ENCODE assay signal across 19 mouse cellular contexts in genomic region chr1:181561768-181562444, GRCm38 (mm10). TPM values are rescaled to one million over a fixed set of nuclear protein-coding genes. Genes with fewer than 3 reads are reported as not detected.
DNase-seq lines count a peak whose midpoint lies in the region; ATAC-seq lines count a peak whose summit lies in the region.
"Had no signal": no experiment of that assay in that cellular context is flagged by ENCODE, and none has a peak within 500 bp of the region (broad histone marks: within the 10 kb centered on the region; RNA-seq: fewer than 3 reads in every experiment).

No protein-coding gene starts in this region.

- no peak overlapping the region for H3K4me3 ChIP-seq in hindbrain, embryonic 10.5 days
- H3K4me3 ChIP-seq in hindbrain, embryonic 16.5 days (ENCODE audit: low read length) = no peak overlapping the region
- H3K4me3 ChIP-seq in neural tube, embryonic 11.5 days (ENCODE audit: low read depth, low read length) = no peak overlapping the region
- H3K4me3 ChIP-seq in neural tube, embryonic 15.5 days (replicated peaks) = no peak overlapping the region
- H3K4me3 ChIP-seq: midbrain, embryonic 15.5 days had no signal

- H3K36me3 ChIP-seq in hindbrain, embryonic 10.5 days = no peaks in the 10 kb centered on the region
- no peaks in the 10 kb centered on the region for H3K36me3 ChIP-seq in hindbrain, embryonic 16.5 days (ENCODE audit: control insufficient read depth, insufficient read depth, low read length)
- H3K36me3 ChIP-seq in neural tube, embryonic 11.5 days (ENCODE audit: control insufficient read depth, insufficient read depth, low read length) = no peaks in the 10 kb centered on the region
- no peaks in the 10 kb centered on the region for H3K36me3 ChIP-seq in neural tube, embryonic 15.5 days
- H3K36me3 ChIP-seq: midbrain, embryonic 15.5 days had no signal

- H3K4me1 ChIP-seq in hindbrain, embryonic 10.5 days (replicated peaks) = peaks cover 10% of the 10 kb centered on the region
- peaks cover 3% of the 10 kb centered on the region for H3K4me1 ChIP-seq in hindbrain, embryonic 16.5 days (ENCODE audit: control insufficient read depth, insufficient read depth, low read depth, low read length)
- H3K4me1 ChIP-seq in neural tube, embryonic 11.5 days (ENCODE audit: control insufficient read depth, insufficient read depth, low read length) = peaks cover 3% of the 10 kb centered on the region; the same call in 1 of the 2 replicates
- H3K4me1 ChIP-seq in neural tube, embryonic 15.5 days = peaks cover 22% of the 10 kb centered on the region

- ATAC-seq in hindbrain, embryonic 16.5 days = no peak
- ATAC-seq in neural tube, embryonic 11.5 days (ENCODE audit: insufficient read depth, low FRiP score, low TSS enrichment) = peak; percentile 69; the same call in 1 of the 2 replicates
- no peak for ATAC-seq in neural tube, embryonic 15.5 days (ENCODE audit: low FRiP score)
- ATAC-seq: intestine, embryonic 16.5 days; midbrain, embryonic 15.5 days had no signal

- H3K9me3 ChIP-seq in hindbrain, embryonic 10.5 days = no peaks in the 10 kb centered on the region
- no peaks in the 10 kb centered on the region for H3K9me3 ChIP-seq in hindbrain, embryonic 16.5 days (ENCODE audit: control insufficient read depth, low read length)
- no peaks in the 10 kb centered on the region for H3K9me3 ChIP-seq in neural tube, embryonic 11.5 days (ENCODE audit: control insufficient read depth, low read length)
- H3K9me3 ChIP-seq in neural tube, embryonic 15.5 days (replicated peaks) = no peaks in the 10 kb centered on the region
- H3K9me3 ChIP-seq: midbrain, embryonic 15.5 days had no signal

- no peak overlapping the region for H3K9ac ChIP-seq in hindbrain, embryonic 16.5 days (ENCODE audit: low read depth, low read length)
- H3K9ac ChIP-seq in neural tube, embryonic 11.5 days (ENCODE audit: low read length) = no peak overlapping the region
- H3K9ac ChIP-seq in neural tube, embryonic 15.5 days (replicated peaks) = no peak overlapping the region
- H3K9ac ChIP-seq: hindbrain, embryonic 14.5 days; liver, embryonic 14.5 days; midbrain, embryonic 15.5 days had no signal

- H3K4me2 ChIP-seq in hindbrain, embryonic 16.5 days (ENCODE audit: low read length) = no peak overlapping the region
- H3K4me2 ChIP-seq in neural tube, embryonic 11.5 days (ENCODE audit: low read depth) = no peak overlapping the region
- no peak overlapping the region for H3K4me2 ChIP-seq in neural tube, embryonic 15.5 days
- H3K4me2 ChIP-seq: heart, embryonic 11.5 days; hindbrain, embryonic 14.5 days; midbrain, embryonic 15.5 days had no signal

- peak overlapping the region; percentile 8; the same call in 1 of the 2 replicates for H3K27ac ChIP-seq in hindbrain, embryonic 10.5 days
- no peak overlapping the region for H3K27ac ChIP-seq in hindbrain, embryonic 16.5 days (ENCODE audit: low read depth, low read length)
- peak overlapping the region; percentile 3; the same call in 1 of the 2 replicates for H3K27ac ChIP-seq in neural tube, embryonic 11.5 days (ENCODE audit: low read depth, low read length)
- H3K27ac ChIP-seq in neural tube, embryonic 15.5 days (replicated peaks) = no peak overlapping the region
- H3K27ac ChIP-seq: hindbrain, embryonic 14.5 days; liver, embryonic 14.5 days; midbrain, embryonic 15.5 days had no signal

- 0 out of 2 replicates have a peak, but pooled peaks cover 4% of the 10 kb centered on the region for H3K27me3 ChIP-seq in hindbrain, embryonic 10.5 days (ENCODE audit: insufficient read depth, poor library complexity, severe bottlenecking)
- H3K27me3 ChIP-seq in hindbrain, embryonic 16.5 days (replicated peaks; ENCODE audit: control insufficient read depth, insufficient read depth, low read length) = no peaks in the 10 kb centered on the region; the same call in 1 of the 2 replicates
- H3K27me3 ChIP-seq in neural tube, embryonic 11.5 days (ENCODE audit: control insufficient read depth, insufficient read depth, low read length) = no peaks in the 10 kb centered on the region
- no peaks in the 10 kb centered on the region; the same call in 1 of the 2 replicates for H3K27me3 ChIP-seq in neural tube, embryonic 15.5 days (replicated peaks)
- H3K27me3 ChIP-seq: midbrain, embryonic 15.5 days had no signal

- WGBS in hindbrain, embryonic 10.5 days = 27% methylated on average over 8 of the region's 8 CpGs
- 10% methylated on average over 8 of the region's 8 CpGs for WGBS in hindbrain, embryonic 16.5 days
- 13% methylated on average over 8 of the region's 8 CpGs for WGBS in neural tube, embryonic 11.5 days
- 11% methylated on average over 8 of the region's 8 CpGs for WGBS in neural tube, embryonic 15.5 days

- DNase-seq in hindbrain, embryonic 10.5 days (ENCODE audit: low spot score) = no peak
- DNase-seq in neural tube, embryonic 11.5 days (ENCODE audit: low spot score) = no peak
- DNase-seq in forelimb bud, embryonic 11.5 days (ENCODE audit: low read depth, low spot score) = peak; percentile 35
- DNase-seq in retina, postnatal 1 day = peak; percentile 79
- DNase-seq in lung, postnatal 14 days = no peak
- DNase-seq: cerebellum, adult 9-11 months; heart, postnatal 10 days; right cerebral cortex, postnatal 25 days; thymus, postnatal 36 days had no signal

RNA-seq across cellular contexts. Expression of gene Dnah14, which starts 14.5 kb away (rescaled TPM):
- 1.0 and 1.1 TPM in 2 replicates for polyA plus RNA-seq in hindbrain, embryonic 10.5 days (2016; fragmentation: Nextera tagmentation; extraction: Ambion mirVana)
- 0.37 and 0.50 TPM in 2 replicates for polyA plus RNA-seq in hindbrain, embryonic 16.5 days (2015; fragmentation: Nextera tagmentation; extraction: Ambion mirVana)
- polyA plus RNA-seq in neural tube, embryonic 11.5 days (2014; fragmentation: Nextera tagmentation; extraction: Ambion mirVana) = 1.9 and 2.1 TPM in 2 replicates
- 0.29 and 0.61 TPM in 2 replicates for polyA plus RNA-seq in neural tube, embryonic 15.5 days (2015; fragmentation: Nextera tagmentation; extraction: Ambion mirVana)
- polyA plus RNA-seq: spleen, adult 2 months had no signal

RNA-seq across cellular contexts. Expression of gene Ccdc121, which starts 50.7 kb away (rescaled TPM):
- polyA plus RNA-seq in hindbrain, embryonic 10.5 days (2016; fragmentation: Nextera tagmentation; extraction: Ambion mirVana) = 0.10 and 0.11 TPM in 2 replicates
- 0.11 and 0.19 TPM in 2 replicates for polyA plus RNA-seq in hindbrain, embryonic 16.5 days (2015; fragmentation: Nextera tagmentation; extraction: Ambion mirVana)
- polyA plus RNA-seq in neural tube, embryonic 11.5 days (2014; fragmentation: Nextera tagmentation; extraction: Ambion mirVana) = not detected in 2 replicates
- polyA plus RNA-seq in neural tube, embryonic 15.5 days (2015; fragmentation: Nextera tagmentation; extraction: Ambion mirVana) = not detected in 2 replicates
- polyA plus RNA-seq: C2C12; intestine, embryonic 16.5 days; liver, embryonic 14.5 days; midbrain, embryonic 15.5 days; spleen, adult 2 months; stomach, embryonic 14.5 days had no signal

Comparison
In these comparisons a context has a peak if more than half of its experiments do, and no peak if none do; other contexts are left out.
1. H3K27ac ChIP-seq: peak in hindbrain, embryonic 10.5 days (single experiment) and neural tube, embryonic 11.5 days (single experiment); none in hindbrain, embryonic 16.5 days (single experiment) and neural tube, embryonic 15.5 days (single experiment).
2. DNase-seq: peak in forelimb bud, embryonic 11.5 days (single experiment) and retina, postnatal 1 day (single experiment); none in hindbrain, embryonic 10.5 days (single experiment), neural tube, embryonic 11.5 days (single experiment) and lung, postnatal 14 days (single experiment).